Mouse (Mus musculus): Measurements from ENCODE around the gene Epha4.

Gene Epha4

GRCm38 (mm10) chr1:77440512-77440911 lies 74.4 kb downstream of the Epha4 start:
- DNase-seq = no peak

- no peak for DNase-seq
Measured at GRCm38 (mm10) chr1:77439383-77440074, 75.4 kb downstream of the Epha4 start.

GRCm38 (mm10) chr1:77438639-77439038 lies 76.2 kb downstream of the Epha4 start:
- DNase-seq = no peak

DNA sequence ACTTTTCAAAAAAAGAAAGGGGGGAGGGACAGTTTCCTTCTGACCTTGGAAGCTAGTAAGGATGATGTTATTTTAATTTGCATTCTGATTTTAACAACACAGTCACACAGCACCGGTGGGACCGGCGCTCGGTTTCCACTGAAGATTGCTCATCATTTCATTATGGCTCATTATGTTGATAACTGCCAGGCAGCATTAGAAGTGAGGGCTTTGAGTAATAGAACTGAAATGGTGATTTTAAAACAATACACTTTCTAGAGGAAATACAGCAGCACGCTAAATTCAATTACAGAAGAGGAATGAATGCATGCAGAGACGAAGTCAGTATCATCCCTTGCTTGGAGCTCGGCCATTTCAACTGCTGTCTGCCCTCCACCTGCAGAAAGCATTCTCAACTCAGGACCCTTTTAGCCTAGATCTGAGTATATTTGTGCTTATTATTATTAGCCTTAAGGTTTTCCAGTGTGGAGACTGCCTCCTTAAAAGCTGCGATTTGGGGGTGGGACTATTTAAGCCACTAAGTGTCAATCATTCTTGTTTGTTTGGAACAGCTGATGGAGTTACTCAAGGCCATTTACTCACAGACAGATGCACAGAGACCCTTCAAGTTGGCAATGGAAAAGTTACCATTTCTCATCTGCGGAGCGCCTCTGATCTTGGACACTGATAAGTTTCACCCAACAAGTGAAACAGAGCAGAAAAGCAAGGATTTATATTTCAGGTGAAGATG lies 76.8 kb downstream of the Epha4 start:
- no peak for DNase-seq

DNA sequence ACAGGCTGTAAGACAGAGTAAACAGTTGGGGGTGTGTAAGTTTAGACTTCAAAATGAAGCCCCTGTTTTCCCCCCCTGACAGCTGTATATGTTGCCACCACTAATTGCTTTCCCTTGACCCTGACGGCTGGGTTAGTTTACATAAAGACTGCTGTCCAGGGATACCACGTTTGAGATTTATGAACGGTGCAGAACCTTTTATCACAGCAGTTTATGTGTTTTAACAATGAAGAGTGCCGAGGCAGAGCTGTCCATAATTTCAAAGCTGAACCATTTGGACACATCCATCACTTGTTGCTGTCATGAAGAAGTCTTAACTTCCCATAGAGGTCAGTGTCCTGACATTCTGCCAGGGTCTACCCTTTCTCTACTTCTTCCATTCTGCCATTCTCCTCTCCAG lies 79.8 kb downstream of the Epha4 start:
- DNase-seq = no peak

DNA sequence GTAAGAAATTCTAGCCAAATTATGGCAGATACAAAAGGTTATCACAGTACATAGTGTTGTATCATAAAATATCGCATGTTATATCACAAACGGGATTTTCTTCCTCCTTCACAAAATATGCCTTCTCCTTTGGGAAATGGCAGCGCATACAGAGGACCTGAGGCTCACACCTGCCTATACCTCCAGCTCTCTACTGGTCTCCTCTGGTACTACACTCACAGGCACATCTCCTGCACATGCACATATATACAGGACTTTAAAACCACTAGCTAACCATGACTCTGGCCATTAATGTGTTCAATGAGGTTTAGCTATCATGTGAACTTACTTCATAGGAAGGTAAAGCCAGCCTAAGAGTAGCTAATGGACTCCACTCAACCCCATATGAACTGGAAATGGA lies 81.7 kb downstream of the Epha4 start:
- DNase-seq = no peak

DNA sequence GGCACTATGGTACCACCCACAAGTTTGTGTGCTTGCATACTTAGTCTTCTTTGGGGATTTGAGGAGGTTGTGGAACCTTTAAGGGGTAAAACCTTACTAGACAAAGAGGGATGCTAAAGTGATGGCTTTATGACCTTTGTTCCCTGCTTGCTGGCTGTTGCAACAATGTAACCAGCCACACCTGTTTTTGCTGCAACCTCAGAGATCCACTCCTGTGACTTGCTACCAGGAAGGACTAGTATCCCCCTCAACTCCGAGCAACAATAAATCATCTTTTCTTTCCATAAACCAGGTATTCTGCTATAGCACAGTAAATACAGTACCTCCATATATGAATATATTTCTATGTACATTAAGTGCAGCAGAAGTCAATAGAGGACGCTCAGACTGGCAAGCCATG lies 82.4 kb downstream of the Epha4 start:
- DNase-seq = no peak

- DNase-seq = no peak
Measured at GRCm38 (mm10) chr1:77429174-77429573, 85.7 kb downstream of the Epha4 start.

GRCm38 (mm10) chr1:77426956-77427355 lies 87.9 kb downstream of the Epha4 start:
- DNase-seq = no peak

DNA sequence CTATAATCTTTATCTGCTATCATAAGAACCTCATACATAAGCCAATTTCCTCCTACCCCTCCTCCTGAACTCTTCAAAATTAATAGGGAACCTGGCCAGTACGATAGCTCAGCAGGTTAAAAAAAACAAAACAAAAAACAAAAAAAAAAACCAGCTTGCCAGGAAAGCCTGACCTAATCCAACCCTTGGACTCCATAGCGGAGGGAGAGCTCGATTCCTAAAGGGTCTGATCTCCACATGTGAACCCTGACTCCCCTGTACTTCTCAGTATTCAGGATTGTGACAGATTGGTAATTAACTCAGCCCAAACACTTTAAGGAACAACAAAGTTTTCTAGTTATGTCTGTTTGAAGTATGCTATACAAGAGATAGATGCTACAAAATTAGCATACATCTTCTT lies 89.7 kb downstream of the Epha4 start:
- DNase-seq = no peak

DNA sequence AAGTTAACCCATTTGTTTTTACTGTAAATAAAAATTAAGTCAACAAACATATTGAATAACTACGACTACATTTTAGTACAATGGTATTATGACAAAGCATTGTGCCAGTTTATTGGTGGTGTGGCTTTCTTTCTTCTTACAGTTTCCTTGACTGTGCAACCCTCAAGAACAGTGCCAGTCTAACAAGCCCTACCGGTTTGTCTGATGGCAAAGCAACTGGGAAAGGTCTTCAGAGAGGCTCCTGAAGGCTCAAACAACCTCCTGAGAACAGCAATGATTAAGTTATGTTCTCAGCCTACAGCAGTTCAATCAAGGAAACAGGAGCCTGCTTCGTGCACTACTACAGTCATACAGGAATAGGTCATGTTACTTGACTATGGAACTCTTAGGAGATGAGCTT lies 93.8 kb downstream of the Epha4 start:
- DNase-seq = no peak

DNA sequence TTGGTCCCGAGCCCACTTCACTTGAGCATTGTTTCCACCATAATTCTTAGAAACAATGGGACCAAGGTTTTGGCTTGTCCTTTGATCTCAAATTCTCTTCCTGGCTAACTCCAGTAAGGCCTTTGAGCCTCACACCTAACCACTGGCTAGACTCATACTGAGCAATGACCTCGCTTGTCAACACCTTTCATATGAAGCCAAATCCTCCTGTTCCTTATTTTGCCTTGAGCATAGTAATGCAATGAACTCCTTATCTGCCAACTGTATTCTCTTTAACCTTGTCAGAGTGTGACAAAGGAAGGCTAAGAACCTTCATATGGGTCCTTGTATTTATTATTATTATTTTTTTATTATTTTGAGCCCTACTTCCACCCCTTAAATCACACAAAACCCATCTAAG lies 94.5 kb downstream of the Epha4 start:
- no peak for DNase-seq

DNA sequence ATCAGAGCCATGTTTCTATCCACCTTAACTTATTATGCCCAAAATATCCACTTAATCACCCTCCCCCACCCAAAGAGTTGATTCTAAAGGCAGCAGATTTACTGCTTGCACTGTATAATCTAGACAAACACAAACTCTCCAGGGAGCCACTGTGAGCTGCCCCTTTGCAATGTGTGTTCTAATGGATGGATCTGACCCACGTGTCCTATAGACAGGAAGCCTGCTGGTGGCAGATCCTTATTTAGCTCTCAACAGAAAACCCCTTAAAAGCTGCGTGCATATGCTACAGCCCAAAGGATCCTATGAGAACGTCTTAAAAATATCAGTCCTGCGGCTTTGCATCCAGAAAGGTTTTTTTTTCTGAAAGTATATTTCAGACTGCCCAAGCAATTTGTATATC lies 98.0 kb downstream of the Epha4 start:
- no peak for DNase-seq

DNA sequence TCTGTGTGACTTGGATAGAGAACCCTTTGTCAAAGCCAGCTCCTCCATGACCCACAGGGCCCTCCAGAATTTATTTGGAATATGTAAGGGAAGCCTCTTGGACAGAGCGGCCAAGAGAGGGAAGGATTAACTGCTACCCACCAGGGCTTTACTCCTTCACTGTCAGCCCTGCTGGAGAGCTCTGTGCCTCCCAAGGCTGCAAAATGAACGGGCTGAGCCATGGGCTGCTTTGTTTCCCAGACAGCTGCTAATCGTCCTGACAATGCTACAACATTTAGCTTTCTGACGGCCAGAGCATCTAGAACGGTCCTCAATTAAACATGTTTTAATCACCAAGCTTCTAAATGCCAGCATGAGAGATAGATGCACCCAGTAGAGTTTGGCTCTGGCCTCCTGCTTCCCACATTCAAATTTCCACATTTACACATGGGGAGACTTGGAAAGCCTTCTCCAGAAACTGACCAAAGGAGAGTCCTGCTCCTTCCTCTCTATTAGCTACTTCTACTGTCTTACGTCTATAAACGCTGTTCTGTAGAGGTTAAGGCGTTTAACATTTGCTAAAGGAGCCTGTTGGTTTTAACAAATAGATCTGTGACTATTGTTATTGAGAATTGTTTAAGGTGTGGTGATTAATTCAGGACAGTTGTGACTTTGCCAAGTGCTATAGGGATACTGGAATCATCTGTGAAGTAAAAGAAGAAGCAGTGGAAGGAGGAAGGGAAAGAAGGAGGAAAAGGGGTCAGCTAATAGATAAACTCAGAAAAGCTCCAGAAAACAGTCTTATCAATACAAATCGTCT lies 101.8 kb downstream of the Epha4 start:
- DNase-seq = no peak

DNA sequence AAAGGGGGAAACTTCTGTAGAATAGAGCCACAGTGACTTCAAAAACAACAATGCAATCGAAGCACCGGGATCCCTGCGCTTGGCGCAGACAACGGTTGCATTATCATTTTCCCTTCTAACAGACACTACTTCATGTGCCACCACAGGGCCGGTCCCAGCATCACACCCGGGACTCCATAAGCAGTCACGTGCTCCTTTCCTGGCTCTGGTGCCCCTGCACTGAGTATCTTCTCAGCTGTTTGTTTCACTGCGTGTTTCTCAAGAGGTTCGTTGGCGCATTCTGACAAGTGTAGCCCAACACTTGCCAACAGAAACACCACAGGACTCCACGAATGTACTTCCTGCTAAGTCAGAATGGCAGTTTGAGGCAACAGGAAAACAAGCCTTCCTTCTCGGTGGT lies 102.6 kb downstream of the Epha4 start:
- peak; percentile 2 for DNase-seq

DNA sequence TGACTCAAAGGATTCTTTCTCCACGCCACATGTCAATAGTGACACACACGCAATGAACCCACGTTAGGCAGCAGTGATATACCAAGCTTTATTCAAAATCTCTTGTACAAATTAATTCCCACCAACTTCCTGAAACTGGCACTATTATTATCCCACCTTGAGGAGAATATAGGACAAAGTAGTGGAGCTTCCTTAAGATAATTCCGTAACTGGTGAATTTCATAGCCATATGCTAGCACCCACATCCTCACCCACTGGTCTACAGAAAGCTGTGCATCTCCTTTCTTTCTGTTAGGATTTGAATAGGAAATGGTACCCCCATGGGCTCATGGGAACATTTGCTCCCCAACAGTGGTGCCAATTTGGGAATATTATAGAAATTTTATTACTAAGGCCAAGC lies 103.7 kb downstream of the Epha4 start:
- no peak for DNase-seq

DNA sequence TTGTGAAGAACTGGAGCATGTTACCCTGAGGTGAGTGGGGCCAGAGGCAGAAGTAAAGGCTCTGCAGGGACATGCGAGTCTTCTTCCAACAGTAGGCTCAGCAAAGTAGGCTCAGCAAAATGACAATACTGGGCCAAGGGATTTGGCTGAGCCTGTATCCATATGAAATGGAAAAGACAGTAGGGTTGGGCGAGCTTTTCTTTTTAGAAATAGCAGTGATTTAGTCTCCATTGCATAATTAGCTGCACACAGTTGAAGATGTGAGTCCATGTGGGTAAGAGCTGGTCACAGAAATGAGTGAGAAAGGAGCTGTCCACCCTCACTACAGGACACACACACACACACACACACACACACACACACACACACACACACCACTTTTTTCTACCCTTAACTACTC lies 104.2 kb downstream of the Epha4 start:
- no peak for DNase-seq

GRCm38 (mm10) chr1:77410153-77410552 lies 104.7 kb downstream of the Epha4 start:
- no peak for DNase-seq

- DNase-seq = no peak
Measured at GRCm38 (mm10) chr1:77409509-77409908, 105.4 kb downstream of the Epha4 start.

- no peak for DNase-seq
Measured at GRCm38 (mm10) chr1:77407417-77407816, 107.5 kb downstream of the Epha4 start.

- DNase-seq = no peak
Measured at GRCm38 (mm10) chr1:77406631-77407030, 108.3 kb downstream of the Epha4 start.

GRCm38 (mm10) chr1:77404537-77404936 lies 110.4 kb downstream of the Epha4 start:
- DNase-seq = no peak

- no peak for DNase-seq
Measured at GRCm38 (mm10) chr1:77402942-77403341, 111.9 kb downstream of the Epha4 start.

DNA sequence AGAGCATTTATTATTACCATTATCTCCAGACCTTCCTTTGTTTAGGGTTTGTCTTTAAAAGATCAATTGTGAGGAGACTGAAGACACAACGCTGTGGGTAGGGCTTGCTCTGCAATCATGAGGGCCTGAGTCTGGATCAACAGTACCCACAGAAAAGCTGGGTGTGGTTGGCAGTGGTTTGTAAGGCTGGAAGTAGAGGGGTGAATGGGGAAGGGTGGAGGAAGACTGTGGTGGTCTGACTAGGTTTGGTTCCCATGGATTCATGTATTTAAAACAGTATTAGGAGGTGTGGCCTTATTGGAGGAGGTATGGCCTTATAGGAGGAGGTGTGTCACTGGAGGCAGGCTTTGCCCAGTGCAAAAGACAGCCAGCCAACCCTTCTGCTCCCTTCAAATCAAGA lies 113.4 kb downstream of the Epha4 start:
- DNase-seq = no peak
